Comparison of ENCODE assay signal across 21 mouse cellular contexts in the genomic region with DNA sequence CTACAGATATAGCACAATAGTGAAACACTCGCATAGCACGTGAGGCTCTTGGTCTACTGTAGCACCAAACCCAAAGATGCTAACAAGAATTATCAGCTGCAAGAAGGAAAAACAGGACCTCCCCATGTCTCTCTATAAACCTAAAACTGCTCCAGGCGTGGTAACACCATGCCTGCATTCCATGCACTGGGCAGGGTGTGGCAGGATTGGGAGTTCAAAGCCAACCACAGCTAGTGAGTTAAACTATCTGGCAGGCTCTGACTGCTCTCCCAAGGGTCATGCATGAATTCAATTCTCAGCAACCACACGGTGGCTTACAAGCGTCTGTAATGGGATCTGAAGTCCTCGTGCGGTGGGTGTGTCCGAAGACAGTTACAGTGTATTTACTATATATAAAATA.
"Had no signal": no experiment of that assay in that cellular context is flagged by ENCODE, and none has a peak within 500 bp of the region (broad histone marks: within the 10 kb centered on the region; RNA-seq: fewer than 3 reads in every experiment).

No protein-coding gene starts in this region.

- H3K9me3 ChIP-seq: kidney, embryonic 15.5 days; megakaryocyte, embryonic 14.5 days; midbrain, embryonic 10.5 days; midbrain, embryonic 13.5 days had no signal

- H3K4me3 ChIP-seq: kidney, embryonic 15.5 days; left cerebral cortex, adult 2 months; megakaryocyte, embryonic 14.5 days; midbrain, embryonic 10.5 days; midbrain, embryonic 13.5 days had no signal

- DNase-seq: kidney, adult 11 months; kidney, adult 8-10 months; kidney, postnatal 10 days; kidney, postnatal 36 days; layer of hippocampus, postnatal 36 days; lung, embryonic 14.5 days; right cerebral cortex, adult 18-20 months; right cerebral cortex, postnatal 14 days; right cerebral cortex, postnatal 4 days; thymus, adult 18-20 months; thymus, postnatal 36 days had no signal

- H3K9ac ChIP-seq: kidney, embryonic 15.5 days; liver, embryonic 14.5 days; lung, embryonic 14.5 days; midbrain, embryonic 13.5 days had no signal

- ATAC-seq: lung, postnatal 0 days; midbrain, embryonic 13.5 days; midbrain, embryonic 16.5 days had no signal

- H3K27ac ChIP-seq: kidney, embryonic 15.5 days; left cerebral cortex, adult 2 months; macrophage; midbrain, embryonic 10.5 days; midbrain, embryonic 13.5 days; stomach, postnatal 0 days had no signal

- H3K27me3 ChIP-seq: kidney, embryonic 15.5 days; megakaryocyte, embryonic 14.5 days had no signal

- H3K4me2 ChIP-seq: kidney, embryonic 15.5 days; lung, embryonic 14.5 days; midbrain, embryonic 13.5 days had no signal
